Mouse (Mus musculus) forebrain, embryonic 14.5 days (tissue): ENCODE data around the gene Tsga10ip. TPM values are rescaled to one million over a fixed set of nuclear protein-coding genes. Genes with fewer than 3 reads are reported as not detected.
A peak's percentile ranks its signal among the peaks of the same experiment; 100 is the strongest.

Experiments used
- ATAC-seq: fragments of 200-750 bp; cut with Nextera tagmentation; 2 replicates; pipeline ENCODE4 v1.8.0; 2017; ENCODE audit warnings: mild to moderate bottlenecking, moderate library complexity
- DNase-seq: peaks from one replicate; pipeline ENCODE4 v3.0.0-alpha.2; 2015; ENCODE audit warnings: low spot score
- H3K27ac ChIP-seq: fragments of 300-500 bp; sonication (generic); 2 replicates; pipeline ENCODE4 v1.5.1; 2014; ENCODE audit warnings: low read depth, mild to moderate bottlenecking, control low read depth, low read length, moderate library complexity
- H3K27me3 ChIP-seq: fragments of 300-500 bp; sonication (generic); replicated peaks from 2 replicates; pipeline ENCODE4 v1.6.1; 2014; ENCODE audit warnings: low read length, control low read depth, mixed read lengths; ENCODE audit not compliant: control insufficient read depth, insufficient read depth
- H3K36me3 ChIP-seq: fragments of 300-500 bp; sonication (generic); 2 replicates; pipeline ENCODE4 v1.6.1; 2014; ENCODE audit warnings: low read length, control low read depth; ENCODE audit not compliant: control insufficient read depth, insufficient read depth
- H3K4me1 ChIP-seq: fragments of 300-500 bp; sonication (generic); 2 replicates; pipeline ENCODE4 v1.6.1; 2014; ENCODE audit warnings: antibody characterized with exemption, low read length, control low read depth; ENCODE audit not compliant: control insufficient read depth, insufficient read depth
- H3K4me2 ChIP-seq: fragments of 300-500 bp; sonication (generic); 2 replicates; pipeline ENCODE4 v1.6.1; 2014; ENCODE audit warnings: mild to moderate bottlenecking, control low read depth, low read length
- H3K4me3 ChIP-seq: fragments of 300-500 bp; sonication (generic); 2 replicates; pipeline ENCODE4 v1.5.1; 2014; ENCODE audit warnings: low read depth, low read length, control low read depth
- H3K9ac ChIP-seq: fragments of 300-500 bp; sonication (generic); 2 replicates; pipeline ENCODE4 v1.6.1; 2014; ENCODE audit warnings: mild to moderate bottlenecking, low read length, control low read depth, moderate library complexity
- H3K9me3 ChIP-seq: fragments of 300-500 bp; sonication (generic); replicated peaks from 2 replicates; pipeline ENCODE4 v1.6.1; 2016; ENCODE audit warnings: low read length, control low read depth, mixed read lengths; ENCODE audit not compliant: control insufficient read depth
- WGBS: fragments of 180-500 bp; shearing (Covaris S2); extraction: QIAGEN DNeasy Blood & Tissue Kit; methylation state at CpG from one replicate; pipeline ENCODE4 v1.1.7; 2014; 5-methylcytosine and 5-hydroxymethylcytosine counted together
- polyA plus RNA-seq: library from polyadenylated mRNA; unstranded; fragments of >200 nt; fragmentation: Nextera tagmentation; extraction: Ambion mirVana; gene quantifications from 2 replicates; pipeline ENCODE4 v1.2.1, GENCODE M21; 2014

The Tsga10ip gene
- polyA plus RNA-seq, 1 experiment from 2014 or later = not detected

- peak; percentile 64 for DNase-seq
- H3K4me2 ChIP-seq = peak overlapping the region; percentile 65
- 0 out of 2 replicates have a peak, but pooled peaks have one; percentile 29 for ATAC-seq
- WGBS = 5% methylated on average over 34 of the region's 34 CpGs
- H3K9ac ChIP-seq = peak overlapping the region; percentile 68
- H3K36me3 ChIP-seq = no peaks in the 10 kb centered on the region
- peak overlapping the region; percentile 27 for H3K4me3 ChIP-seq
- no peaks in the 10 kb centered on the region for H3K27me3 ChIP-seq
- H3K4me1 ChIP-seq = peaks cover 4% of the 10 kb centered on the region; the same call in 1 of the 2 replicates
- no peak overlapping the region for H3K27ac ChIP-seq
- H3K9me3 ChIP-seq = no peaks in the 10 kb centered on the region
Measured at GRCm38 (mm10) chr19:5348526-5349501, 53.5 kb downstream of the Tsga10ip start.

GRCm38 (mm10) chr19:5348064-5348463, 54.3 kb downstream of the Tsga10ip start:
- no peak overlapping the region for H3K27ac ChIP-seq
- no peak overlapping the region for H3K4me3 ChIP-seq
- H3K9ac ChIP-seq = no peak overlapping the region
- H3K9me3 ChIP-seq = no peaks in the 10 kb centered on the region
- DNase-seq (no peak), ATAC-seq (no peak)
- no peaks in the 10 kb centered on the region for H3K36me3 ChIP-seq
- H3K4me2 ChIP-seq = no peak overlapping the region
- no peaks in the 10 kb centered on the region for H3K27me3 ChIP-seq
- WGBS = 88% methylated on average over 6 of the region's 6 CpGs
- H3K4me1 ChIP-seq = peaks cover 4% of the 10 kb centered on the region; the same call in 1 of the 2 replicates

- no peak for DNase-seq
- H3K36me3 ChIP-seq = no peaks in the 10 kb centered on the region
- no peak overlapping the region for H3K9ac ChIP-seq
- no peaks in the 10 kb centered on the region for H3K9me3 ChIP-seq
- H3K4me1 ChIP-seq = peaks cover 4% of the 10 kb centered on the region; the same call in 1 of the 2 replicates
- H3K4me2 ChIP-seq = no peak overlapping the region
- WGBS = 88% methylated on average over 6 of the region's 6 CpGs
- H3K4me3 ChIP-seq = no peak overlapping the region
- H3K27ac ChIP-seq = no peak overlapping the region
- H3K27me3 ChIP-seq = no peaks in the 10 kb centered on the region
- no peak for ATAC-seq
Measured at GRCm38 (mm10) chr19:5345297-5346131, 56.8 kb downstream of the Tsga10ip start.

DNA sequence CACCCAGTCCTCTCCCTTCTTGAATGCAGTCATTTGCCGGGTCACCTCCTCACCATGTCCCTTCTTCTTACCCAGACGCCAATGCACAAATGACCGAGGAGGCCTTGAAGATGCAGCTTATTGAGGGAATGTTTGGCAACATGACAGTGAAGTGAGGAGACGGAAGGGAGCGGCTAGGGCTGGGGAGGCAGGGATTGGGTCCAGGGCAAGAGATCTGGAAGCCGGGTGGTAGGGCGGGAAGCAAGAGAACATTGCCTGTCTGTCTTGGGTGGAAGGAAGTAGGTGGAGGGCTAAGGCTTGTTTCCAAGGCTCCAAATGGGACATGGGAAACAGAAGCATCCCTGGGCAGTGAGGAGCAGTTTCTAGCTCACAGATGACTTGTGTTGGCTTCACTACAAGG, 61.0 kb downstream of the Tsga10ip start:
- Histone ChIP-seq H3K27me3 (no peaks in the 10 kb centered on the region), H3K4me2 (no peak overlapping the region), H3K9ac (no peak overlapping the region), H3K27ac (no peak overlapping the region), H3K4me1 (no peaks in the 10 kb centered on the region), H3K36me3 (no peaks in the 10 kb centered on the region), H3K4me3 (no peak overlapping the region), H3K9me3 (no peaks in the 10 kb centered on the region)
- ATAC-seq = no peak
- WGBS = 86% methylated on average over 7 of the region's 7 CpGs
- DNase-seq = no peak

Other genes with a start within 250 kb of the Tsga10ip start
- gene Pacs1, start 129.4 kb downstream of the Tsga10ip start, polyA plus RNA-seq = 25.0 and 29.4 TPM in 2 replicates
- gene Sf3b2, start 107.1 kb downstream of the Tsga10ip start, polyA plus RNA-seq = 298 and 333 TPM in 2 replicates
- 20.9 and 26.3 TPM in 2 replicates for gene Gal3st3, start 104.2 kb downstream of the Tsga10ip start, polyA plus RNA-seq
- not detected in 2 replicates for gene Catsper1, start 66.8 kb downstream of the Tsga10ip start, polyA plus RNA-seq
- gene Cst6, start 53.0 kb downstream of the Tsga10ip start, polyA plus RNA-seq = 4.0 and 5.6 TPM in 2 replicates
- gene Eif1ad, start 35.8 kb downstream of the Tsga10ip start, polyA plus RNA-seq = 33.0 and 36.2 TPM in 2 replicates
- gene Banf1, start 35.4 kb downstream of the Tsga10ip start, polyA plus RNA-seq = 417 and 471 TPM in 2 replicates
- gene Sart1, start 13.8 kb downstream of the Tsga10ip start, polyA plus RNA-seq = 58.3 and 64.2 TPM in 2 replicates
- 255 and 263 TPM in 2 replicates for gene Drap1, start 22.5 kb upstream of the Tsga10ip start, polyA plus RNA-seq
- gene AI837181, start 22.6 kb upstream of the Tsga10ip start, polyA plus RNA-seq = 36.7 and 46.9 TPM in 2 replicates
- not detected in 2 replicates for gene Fosl1, start 45.0 kb upstream of the Tsga10ip start, polyA plus RNA-seq
- gene Ccdc85b, start 55.4 kb upstream of the Tsga10ip start, polyA plus RNA-seq = 5.9 and 6.4 TPM in 2 replicates
- gene Fibp, start 58.1 kb upstream of the Tsga10ip start, polyA plus RNA-seq = 153 and 167 TPM in 2 replicates
- 3.4 and 5.3 TPM in 2 replicates for gene Ctsw, start 66.0 kb upstream of the Tsga10ip start, polyA plus RNA-seq
- gene Efemp2, start 71.4 kb upstream of the Tsga10ip start, polyA plus RNA-seq = 25.1 and 29.0 TPM in 2 replicates
- gene Mus81, start 85.9 kb upstream of the Tsga10ip start, polyA plus RNA-seq = 51.8 and 57.1 TPM in 2 replicates
- gene Cfl1, start 87.9 kb upstream of the Tsga10ip start, polyA plus RNA-seq = 4,491 and 4,757 TPM in 2 replicates
- 0.28 TPM in 1 of 2 replicates, not detected in the other for gene 1700020D05Rik, start 101.3 kb upstream of the Tsga10ip start, polyA plus RNA-seq
- gene Snx32, start 108.0 kb upstream of the Tsga10ip start, polyA plus RNA-seq = 55.3 and 73.2 TPM in 2 replicates
- 0.16 TPM in 1 of 2 replicates, not detected in the other for gene Ovol1, start 158.1 kb upstream of the Tsga10ip start, polyA plus RNA-seq
- 1.5 and 1.6 TPM in 2 replicates for gene Ap5b1, start 165.5 kb upstream of the Tsga10ip start, polyA plus RNA-seq
- gene Rnaseh2c, start 199.3 kb upstream of the Tsga10ip start, polyA plus RNA-seq = 85.7 and 95.8 TPM in 2 replicates
- gene Kat5, start 207.7 kb upstream of the Tsga10ip start, polyA plus RNA-seq = 43.7 and 49.7 TPM in 2 replicates
- 29.8 and 35.8 TPM in 2 replicates for gene Rela, start 235.0 kb upstream of the Tsga10ip start, polyA plus RNA-seq